Mouse (Mus musculus) embryonic facial prominence, embryonic 13.5 days (tissue): Measurements from ENCODE around the gene Dlg4. TPM values are rescaled to one million over a fixed set of nuclear protein-coding genes. Genes with fewer than 3 reads are reported as not detected.
A peak's percentile ranks its signal among the peaks of the same experiment; 100 is the strongest.

Experiments
- ATAC-seq: fragments of 200-750 bp; cut with Nextera tagmentation; 2 replicates; pipeline ENCODE4 v1.8.0; 2017; ENCODE audit warnings: low read depth; ENCODE audit not compliant: insufficient number of reproducible peaks, insufficient read depth, low FRiP score, low TSS enrichment
- H3K27ac ChIP-seq: fragments of 300-500 bp; sonication (generic); 2 replicates; pipeline ENCODE4 v1.5.1; 2015; ENCODE audit warnings: moderate library complexity, mild to moderate bottlenecking, inconsistent platforms
- H3K27me3 ChIP-seq: fragments of 300-500 bp; sonication (generic); 2 replicates; pipeline ENCODE4 v1.6.1; 2015; ENCODE audit warnings: mild to moderate bottlenecking, inconsistent platforms
- H3K36me3 ChIP-seq: fragments of 300-500 bp; sonication (generic); 2 replicates; pipeline ENCODE4 v1.6.1; 2015; ENCODE audit warnings: mild to moderate bottlenecking, inconsistent platforms
- H3K4me1 ChIP-seq: fragments of 300-500 bp; sonication (generic); 2 replicates; pipeline ENCODE4 v1.6.1; 2015; ENCODE audit warnings: inconsistent platforms
- H3K4me2 ChIP-seq: fragments of 300-500 bp; sonication (generic); 2 replicates; pipeline ENCODE4 v1.6.1; 2015; ENCODE audit warnings: moderate library complexity, mild to moderate bottlenecking, inconsistent platforms
- H3K4me3 ChIP-seq: fragments of 300-500 bp; sonication (generic); 2 replicates; pipeline ENCODE4 v1.5.1; 2015; ENCODE audit warnings: mild to moderate bottlenecking, inconsistent platforms
- H3K9ac ChIP-seq: fragments of 300-500 bp; sonication (generic); 2 replicates; pipeline ENCODE4 v1.6.1; 2015; ENCODE audit warnings: mild to moderate bottlenecking, inconsistent platforms
- H3K9me3 ChIP-seq: fragments of 300-500 bp; sonication (generic); 2 replicates; pipeline ENCODE4 v1.6.1; 2016; ENCODE audit warnings: inconsistent platforms
- WGBS: fragments of 180-500 bp; shearing (Covaris S2); methylation state at CpG from one replicate; pipeline ENCODE4 v1.1.7; 2015; ENCODE audit warnings: mixed read lengths; 5-methylcytosine and 5-hydroxymethylcytosine counted together
- polyA plus RNA-seq: library from polyadenylated mRNA; unstranded; fragments of >200 nt; fragmentation: Nextera tagmentation; extraction: Ambion mirVana; gene quantifications from 2 replicates; pipeline ENCODE4 v1.2.1, GENCODE M21; 2015

Dlg4 gene
- polyA plus RNA-seq, 1 experiment from 2014 or later, result 13.1 TPM

- H3K9me3 ChIP-seq, result no peaks in the 10 kb centered on the region
- ATAC-seq, result peak; percentile 28
- H3K4me1 ChIP-seq, result peaks cover 48% of the 10 kb centered on the region
- peak overlapping the region; percentile 97 for H3K4me3 ChIP-seq
- peaks cover 40% of the 10 kb centered on the region for H3K36me3 ChIP-seq
- H3K27ac ChIP-seq, result peak overlapping the region; percentile 99
- peak overlapping the region; percentile 61 for H3K4me2 ChIP-seq
- H3K9ac ChIP-seq, result peak overlapping the region; percentile 98
- WGBS, result 1% methylated on average over 40 of the region's 44 CpGs
- no peaks in the 10 kb centered on the region for H3K27me3 ChIP-seq
These were observed 19.7 kb upstream of the Dlg4 start for GRCm38 (mm10) chr11:69997070-69997509.

GRCm38 (mm10) chr11:69998567-69999491 lies 17.9 kb upstream of the Dlg4 start:
- Histone ChIP-seq H3K36me3 (peaks cover 33% of the 10 kb centered on the region), H3K27ac (no peak overlapping the region; the same call in 1 of the 2 replicates), H3K4me3 (no peak overlapping the region), H3K9me3 (no peaks in the 10 kb centered on the region), H3K4me2 (no peak overlapping the region), H3K4me1 (peaks cover 56% of the 10 kb centered on the region), H3K9ac (peak overlapping the region; percentile 98), H3K27me3 (no peaks in the 10 kb centered on the region)
- no peak for ATAC-seq
- WGBS, result 93% methylated on average over 27 of the region's 27 CpGs

- H3K27me3 ChIP-seq, result no peaks in the 10 kb centered on the region
- no peak overlapping the region for H3K9ac ChIP-seq
- 86% methylated on average over 8 of the region's 8 CpGs for WGBS
- H3K4me3 ChIP-seq, result peak overlapping the region; percentile 80; the same call in 1 of the 2 replicates
- H3K27ac ChIP-seq, result peak overlapping the region; percentile 61; the same call in 1 of the 2 replicates
- ATAC-seq, result no peak
- no peaks in the 10 kb centered on the region for H3K9me3 ChIP-seq
- peaks cover 31% of the 10 kb centered on the region for H3K36me3 ChIP-seq
- H3K4me1 ChIP-seq, result peaks cover 55% of the 10 kb centered on the region
- peak overlapping the region; percentile 88 for H3K4me2 ChIP-seq
These were observed 17.1 kb upstream of the Dlg4 start for GRCm38 (mm10) chr11:69999666-70000065.

- H3K4me1 ChIP-seq, result peaks cover 54% of the 10 kb centered on the region
- ATAC-seq, result peak; percentile 59
- H3K36me3 ChIP-seq, result peaks cover 37% of the 10 kb centered on the region
- H3K9ac ChIP-seq, result peak within 1 kb of the TSS; percentile 89
- peak within 1 kb of the TSS; percentile 97 for H3K27ac ChIP-seq
- H3K4me3 ChIP-seq, result peak within 1 kb of the TSS; percentile 80
- peak within 1 kb of the TSS; percentile 88 for H3K4me2 ChIP-seq
- H3K9me3 ChIP-seq, result no peaks in the 10 kb centered on the region
- H3K27me3 ChIP-seq, result no peaks in the 10 kb centered on the region
- under 1% methylated on average over 48 of the region's 48 CpGs for WGBS
These were observed 16.3 kb upstream of the Dlg4 start, which contains the start of gene Dvl2 for GRCm38 (mm10) chr11:70000396-70000898. Gene Dvl2 (plus strand): TSS chr11:70000595.

GRCm38 (mm10) chr11:70001159-70001558 lies 15.6 kb upstream of the Dlg4 start:
- 10% methylated on average over 8 of the region's 8 CpGs for WGBS
- ATAC-seq, result no peak
- peak overlapping the region; percentile 88 for H3K4me2 ChIP-seq
- peak overlapping the region; percentile 97 for H3K27ac ChIP-seq
- peaks cover 54% of the 10 kb centered on the region for H3K4me1 ChIP-seq
- peaks cover 44% of the 10 kb centered on the region for H3K36me3 ChIP-seq
- H3K9ac ChIP-seq, result peak overlapping the region; percentile 89
- peak overlapping the region; percentile 80 for H3K4me3 ChIP-seq
- no peaks in the 10 kb centered on the region for H3K27me3 ChIP-seq
- no peaks in the 10 kb centered on the region for H3K9me3 ChIP-seq

- H3K9ac ChIP-seq, result peak overlapping the region; percentile 89
- H3K4me1 ChIP-seq, result peaks cover 54% of the 10 kb centered on the region
These were observed 14.9 kb upstream of the Dlg4 start for GRCm38 (mm10) chr11:70001865-70002264.

GRCm38 (mm10) chr11:70002471-70002870 lies 14.3 kb upstream of the Dlg4 start:
- no peak for ATAC-seq
- Histone ChIP-seq H3K9ac (peak overlapping the region; percentile 59), H3K36me3 (peaks cover 58% of the 10 kb centered on the region), H3K4me1 (peaks cover 51% of the 10 kb centered on the region), H3K27me3 (no peaks in the 10 kb centered on the region), H3K4me3 (peak overlapping the region; percentile 80), H3K4me2 (peak overlapping the region; percentile 88), H3K9me3 (no peaks in the 10 kb centered on the region), H3K27ac (no peak overlapping the region)
- WGBS, result 95% methylated on average over 2 of the region's 2 CpGs

More at GRCm38 (mm10) chr11:70001865-70002264, 14.9 kb upstream of the Dlg4 start:
- H3K4me3 ChIP-seq, result peak overlapping the region; percentile 80
- H3K36me3 ChIP-seq, result peaks cover 52% of the 10 kb centered on the region
- peak overlapping the region; percentile 88 for H3K4me2 ChIP-seq
- H3K9me3 ChIP-seq, result no peaks in the 10 kb centered on the region
- ATAC-seq, result no peak
- H3K27me3 ChIP-seq, result no peaks in the 10 kb centered on the region
- no peak overlapping the region for H3K27ac ChIP-seq

GRCm38 (mm10) chr11:70005521-70005920 lies 11.2 kb upstream of the Dlg4 start:
- H3K9me3 ChIP-seq, result no peaks in the 10 kb centered on the region
- no peaks in the 10 kb centered on the region for H3K27me3 ChIP-seq
- H3K4me3 ChIP-seq, result no peak overlapping the region
- H3K4me1 ChIP-seq, result peaks cover 31% of the 10 kb centered on the region
- no peak overlapping the region for H3K4me2 ChIP-seq
- H3K9ac ChIP-seq, result no peak overlapping the region; the same call in 1 of the 2 replicates
- no peak overlapping the region for H3K27ac ChIP-seq
- H3K36me3 ChIP-seq, result peaks cover 64% of the 10 kb centered on the region
- 62% methylated on average over 5 of the region's 5 CpGs for WGBS
- ATAC-seq, result no peak

- peaks cover 10% of the 10 kb centered on the region for H3K4me1 ChIP-seq
- H3K4me3 ChIP-seq, result no peak overlapping the region
- no peaks in the 10 kb centered on the region for H3K9me3 ChIP-seq
- 89% methylated on average over 6 of the region's 6 CpGs for WGBS
- peaks cover 94% of the 10 kb centered on the region for H3K36me3 ChIP-seq
- H3K9ac ChIP-seq, result peak overlapping the region; percentile 40; the same call in 1 of the 2 replicates
- H3K27me3 ChIP-seq, result no peaks in the 10 kb centered on the region
- ATAC-seq, result no peak
- no peak overlapping the region for H3K27ac ChIP-seq
- H3K4me2 ChIP-seq, result no peak overlapping the region
These were observed 6.7 kb upstream of the Dlg4 start for GRCm38 (mm10) chr11:70010033-70010432.

- WGBS, result 85% methylated on average over 12 of the region's 12 CpGs
- peaks cover 10% of the 10 kb centered on the region for H3K4me1 ChIP-seq
- peaks cover 88% of the 10 kb centered on the region for H3K36me3 ChIP-seq
- no peaks in the 10 kb centered on the region for H3K9me3 ChIP-seq
- no peak overlapping the region for H3K4me2 ChIP-seq
- H3K27ac ChIP-seq, result no peak overlapping the region
- no peaks in the 10 kb centered on the region for H3K27me3 ChIP-seq
- H3K4me3 ChIP-seq, result no peak overlapping the region
- peak overlapping the region; percentile 40; the same call in 1 of the 2 replicates for H3K9ac ChIP-seq
- no peak for ATAC-seq
These were observed 6.2 kb upstream of the Dlg4 start for GRCm38 (mm10) chr11:70010548-70010947.

GRCm38 (mm10) chr11:70010961-70011360 lies 5.8 kb upstream of the Dlg4 start:
- ATAC-seq, result no peak
- H3K9ac ChIP-seq, result 0 out of 2 replicates have a peak overlapping the region, but pooled peaks have one; percentile 3
- peaks cover 84% of the 10 kb centered on the region for H3K36me3 ChIP-seq
- H3K4me3 ChIP-seq, result no peak overlapping the region
- H3K9me3 ChIP-seq, result no peaks in the 10 kb centered on the region
- H3K27me3 ChIP-seq, result no peaks in the 10 kb centered on the region
- peaks cover 10% of the 10 kb centered on the region for H3K4me1 ChIP-seq
- no peak overlapping the region for H3K27ac ChIP-seq
- 84% methylated on average over 10 of the region's 10 CpGs for WGBS
- H3K4me2 ChIP-seq, result no peak overlapping the region
